Mouse (Mus musculus) cerebellum, adult 2 months (tissue): ENCODE results near the gene Coq4. TPM values are rescaled to one million over a fixed set of nuclear protein-coding genes. Genes with fewer than 3 reads are reported as not detected.
A peak's percentile ranks its signal among the peaks of the same experiment; 100 is the strongest.
"Not testable (repeated sequence)": the region's sequence is repeated elsewhere in the genome, so short reads cannot be mapped to it uniquely, and the experiment has no call there.

Experiments used
- DNase-seq, 2 experiments: peaks; one replicate each; pipeline ENCODE4 v3.0.0; 2021
- H3K27ac ChIP-seq: fragments of 200-500 bp; 2 replicates; pipeline ENCODE4 v1.5.1; 2012; ENCODE audit warnings: low read length, control low read depth, inconsistent platforms; ENCODE audit not compliant: insufficient read depth
- H3K27me3 ChIP-seq: fragments of 200-500 bp; 2 replicates; pipeline ENCODE4 v1.6.1; 2012; ENCODE audit warnings: inconsistent platforms, mild to moderate bottlenecking, low read length, moderate library complexity; ENCODE audit not compliant: control insufficient read depth, insufficient read depth
- H3K4me1 ChIP-seq: fragments of 200-500 bp; 2 replicates; pipeline ENCODE4 v1.6.1; 2011; ENCODE audit warnings: low read length; ENCODE audit not compliant: control insufficient read depth, insufficient read depth
- H3K4me3 ChIP-seq: fragments of 200-500 bp; replicated peaks from 2 replicates; pipeline ENCODE3; 2011; ENCODE audit warnings: mild to moderate bottlenecking, low read depth, low read length, control low read depth; ENCODE audit not compliant: insufficient read depth
- CTCF ChIP-seq: fragments of 200-500 bp; IDR thresholded peaks from 2 replicates; pipeline ENCODE4 v1.5.1; 2011; ENCODE audit warnings: low read depth, mild to moderate bottlenecking, control low read depth, low read length, moderate library complexity, borderline replicate concordance; ENCODE audit not compliant: insufficient read depth
- POLR2A ChIP-seq: fragments of 200-500 bp; IDR thresholded peaks from 2 replicates; pipeline ENCODE4 v1.6.1; 2011; ENCODE audit warnings: low read length, control low read depth, borderline replicate concordance; ENCODE audit not compliant: insufficient read depth
- WGBS: fragments of 180-500 bp; shearing (Covaris S2); methylation state at CpG from one replicate; pipeline ENCODE4 v1.1.7; 2018; 5-methylcytosine and 5-hydroxymethylcytosine counted together
- polyA plus RNA-seq: library from polyadenylated mRNA; depleted of rRNA; stranded (reverse); fragments of >200 nt; gene quantifications from 2 replicates; pipeline ENCODE4 v1.2.3, GENCODE M21; 2012

Gene Coq4
- polyA plus RNA-seq, 1 experiment = 28.2 TPM

DNA sequence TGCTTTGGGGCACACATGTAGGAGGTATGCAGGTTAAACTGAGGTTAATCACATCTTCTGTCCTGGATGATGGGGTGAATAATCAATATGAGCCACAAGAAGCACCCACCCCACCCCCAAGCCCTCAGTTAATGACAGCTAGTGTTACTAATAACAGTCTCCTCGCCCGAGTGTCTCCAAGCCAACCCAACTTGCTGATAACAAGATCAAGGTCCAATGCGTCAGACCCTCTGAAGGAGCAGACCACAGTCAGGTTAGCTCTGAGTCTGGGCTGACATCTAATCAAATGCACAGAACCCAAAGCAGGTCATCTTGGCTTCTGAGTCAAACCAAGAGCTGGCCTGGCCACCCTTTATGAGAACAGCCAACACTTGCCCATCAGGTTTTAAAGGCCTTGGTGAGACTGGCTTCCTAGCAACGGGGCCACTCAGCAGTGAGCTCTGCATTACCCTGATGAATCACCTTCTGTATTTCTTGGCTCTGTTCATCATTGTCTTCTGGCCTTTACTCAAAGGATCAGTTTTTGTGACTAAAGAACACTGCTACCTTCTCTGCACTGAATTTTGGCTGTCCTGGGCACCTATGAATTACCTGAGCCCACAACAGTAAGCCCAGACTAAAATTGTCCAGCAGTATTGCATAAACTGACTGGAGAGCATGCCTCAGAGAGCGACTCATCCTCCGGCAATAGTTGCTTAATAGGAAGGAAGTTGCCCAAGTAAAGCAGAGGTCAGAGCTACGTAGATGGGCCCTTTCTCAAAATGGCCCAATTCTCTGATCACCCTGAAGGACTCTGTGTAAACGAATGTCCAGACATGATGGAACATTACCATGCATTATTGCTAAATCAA is 15.5 kb upstream of the Coq4 start:
- no peak overlapping the region for H3K27ac ChIP-seq
- H3K4me3 ChIP-seq = no peak overlapping the region
- TF ChIP-seq CTCF (no peak), POLR2A (no peak)
- no peaks in the 10 kb centered on the region for H3K27me3 ChIP-seq
- H3K4me1 ChIP-seq = no peaks in the 10 kb centered on the region; the same call in 1 of the 2 replicates
- DNase-seq = no peak
- 80% methylated on average over 8 of the region's 8 CpGs for WGBS

DNA sequence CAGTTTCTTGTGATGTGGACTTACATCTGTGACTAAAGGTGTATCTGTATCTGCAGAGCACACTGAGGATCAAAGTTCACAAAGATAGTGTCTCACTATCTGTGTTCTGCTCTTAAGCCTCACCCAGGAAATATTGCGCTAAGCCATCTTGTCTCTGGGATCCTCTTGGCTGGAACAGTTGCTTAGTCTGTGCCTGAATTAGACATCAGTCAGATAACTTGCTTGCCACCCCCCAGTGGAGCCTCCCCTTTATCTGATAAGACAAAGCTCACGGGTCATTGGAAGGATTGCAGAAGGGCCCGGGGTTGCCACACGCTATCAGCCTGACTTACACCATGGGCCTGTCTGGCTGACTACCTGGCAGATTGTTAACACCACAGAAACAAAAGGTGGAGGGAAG is 14.0 kb upstream of the Coq4 start:
- no peak for DNase-seq
- 91% methylated on average over 4 of the region's 4 CpGs for WGBS
- TF ChIP-seq CTCF (no peak), POLR2A (no peak)
- H3K4me3 ChIP-seq = no peak overlapping the region
- H3K27ac ChIP-seq = no peak overlapping the region
- no peaks in the 10 kb centered on the region for H3K4me1 ChIP-seq
- H3K27me3 ChIP-seq = no peaks in the 10 kb centered on the region

DNA sequence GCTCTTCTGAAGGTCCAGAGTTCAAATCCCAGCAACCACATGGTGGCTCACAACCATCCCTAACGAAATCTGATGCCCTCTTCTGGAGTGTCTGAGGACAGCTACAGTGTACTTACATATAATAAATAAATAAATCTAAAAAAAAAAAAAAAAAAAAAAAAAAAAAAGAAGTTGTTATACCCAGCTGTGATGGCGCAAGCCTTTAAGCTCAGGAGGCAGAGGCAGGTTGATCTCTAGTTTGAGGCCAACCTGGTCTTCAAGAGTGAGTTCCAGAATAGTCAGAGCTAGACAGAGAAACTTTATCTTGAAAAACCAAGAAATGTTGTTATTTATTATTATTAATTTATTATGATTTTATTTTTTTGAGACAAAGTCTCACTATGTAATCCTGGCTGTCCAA is 6.0 kb upstream of the Coq4 start:
- not testable (repeated sequence) for H3K4me1 ChIP-seq, H3K4me3 ChIP-seq, H3K27me3 ChIP-seq, DNase-seq, H3K27ac ChIP-seq
- WGBS = 94% methylated on average over 2 of the region's 2 CpGs

DNA sequence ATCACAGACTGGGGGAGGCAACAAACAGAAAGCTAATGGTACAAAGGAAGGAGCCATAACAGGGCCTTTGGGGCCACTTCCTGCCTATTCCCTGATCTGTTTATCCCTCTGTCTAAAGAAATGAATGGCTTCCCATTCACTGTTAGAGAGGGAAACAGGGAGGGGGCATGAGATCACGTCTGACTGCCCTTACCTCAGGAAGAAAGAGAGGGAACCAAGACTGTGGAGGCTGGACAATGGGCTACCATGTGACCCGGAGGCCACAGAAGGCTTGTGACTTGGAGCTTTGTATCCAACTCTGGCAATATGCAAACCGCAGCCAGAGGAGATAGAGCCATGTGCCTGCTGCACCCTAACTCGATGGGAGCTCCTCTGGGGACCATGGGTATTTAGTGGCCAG is 3.0 kb upstream of the Coq4 start:
- TF ChIP-seq CTCF (no peak), POLR2A (no peak)
- DNase-seq = no peak
- H3K27ac ChIP-seq = no peak overlapping the region
- no peak overlapping the region for H3K4me3 ChIP-seq
- WGBS = 84% methylated on average over 4 of the region's 4 CpGs
- peaks cover 4% of the 10 kb centered on the region; the same call in 1 of the 2 replicates for H3K4me1 ChIP-seq
- H3K27me3 ChIP-seq = no peaks in the 10 kb centered on the region

DNA sequence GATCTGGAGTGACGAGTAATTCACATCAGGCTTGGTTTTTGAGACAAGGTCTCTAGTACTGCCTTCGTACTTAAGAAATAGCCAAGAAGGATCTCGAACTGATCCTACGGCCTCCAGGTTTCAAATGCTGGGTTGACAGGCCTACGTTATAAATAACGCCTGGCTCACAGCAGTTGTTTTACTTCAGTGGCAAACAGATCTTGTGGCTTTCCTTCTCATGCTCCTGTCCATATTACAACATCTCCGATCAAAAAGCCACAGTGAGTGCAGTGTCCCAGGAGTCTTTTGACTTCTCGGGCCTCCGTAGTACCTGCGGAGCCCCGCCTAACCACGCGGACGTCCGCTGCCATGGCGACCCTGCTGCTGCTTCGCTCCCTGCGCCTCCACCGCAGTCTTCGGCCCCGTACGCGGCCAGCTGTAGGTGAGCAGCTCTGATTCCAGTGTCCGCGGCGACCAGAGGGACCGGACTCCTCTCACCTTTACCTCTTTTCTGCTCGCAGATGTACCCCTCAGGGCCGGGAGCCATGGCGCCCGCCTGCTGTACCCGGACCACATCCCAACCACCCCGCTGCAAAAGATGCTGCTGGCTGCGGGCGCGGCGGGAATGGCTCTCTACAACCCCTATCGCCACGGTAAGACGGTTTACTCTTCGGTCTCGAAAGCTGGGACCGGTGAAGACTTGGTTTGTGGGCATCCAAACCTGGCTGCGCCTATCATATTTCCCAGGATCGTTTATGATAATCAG is 816 bp downstream of the Coq4 start, which contains the start of gene Trub2:
Gene Trub2 (minus strand): TSS at position 566 of the 745 bp plus-strand sequence.
- DNase-seq = peak; percentile 89
- H3K27ac ChIP-seq = peak within 1 kb of the TSS; percentile 26; the same call in 1 of the 2 replicates
- peaks cover 4% of the 10 kb centered on the region; the same call in 1 of the 2 replicates for H3K4me1 ChIP-seq
- TF ChIP-seq POLR2A (peak; percentile 60), CTCF (no peak)
- H3K27me3 ChIP-seq = no peaks in the 10 kb centered on the region
- H3K4me3 ChIP-seq = peak within 1 kb of the TSS; percentile 97
- under 1% methylated on average over 45 of the region's 45 CpGs for WGBS

DNA sequence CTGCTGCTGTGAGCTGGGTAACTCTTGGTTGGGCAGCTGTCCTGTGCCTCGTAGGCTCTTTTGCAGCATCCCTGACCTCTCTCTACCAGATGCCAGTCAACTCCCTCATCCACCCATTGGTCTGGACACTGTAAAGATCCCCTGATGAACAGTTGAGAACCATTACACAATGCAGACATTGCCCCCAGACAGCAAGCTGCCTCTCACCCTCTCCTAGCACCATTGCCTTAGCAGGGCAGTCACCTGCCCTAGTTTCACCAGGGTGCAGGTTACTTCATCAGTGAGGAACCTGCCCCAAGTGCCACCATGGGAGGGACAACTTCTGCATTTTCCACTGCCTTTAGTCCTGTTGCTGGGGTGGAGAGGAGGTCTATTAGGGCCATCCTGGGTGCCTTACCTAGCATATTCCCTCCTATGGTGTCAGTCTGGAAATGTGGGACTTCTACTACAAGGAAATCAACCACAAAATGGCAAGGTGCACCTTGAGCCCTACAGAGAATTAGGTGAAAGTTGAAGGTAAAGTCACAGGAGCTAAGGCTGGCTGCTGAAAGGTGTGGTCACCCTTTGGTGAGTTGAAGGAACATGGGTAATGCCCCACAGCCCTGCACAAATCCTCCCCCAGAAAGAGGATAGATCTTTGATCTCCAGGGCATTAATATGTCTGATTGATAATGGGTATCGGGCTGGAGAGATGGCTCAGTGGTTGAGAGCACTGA is 5.6 kb downstream of the Coq4 start:
- H3K4me1 ChIP-seq = no peaks in the 10 kb centered on the region
- H3K27me3 ChIP-seq = no peaks in the 10 kb centered on the region
- no peak for TF ChIP-seq POLR2A
- TF ChIP-seq CTCF = no peak
- no peak overlapping the region for H3K4me3 ChIP-seq
- 89% methylated on average over 2 of the region's 2 CpGs for WGBS
- no peak for DNase-seq
- H3K27ac ChIP-seq = no peak overlapping the region

DNA sequence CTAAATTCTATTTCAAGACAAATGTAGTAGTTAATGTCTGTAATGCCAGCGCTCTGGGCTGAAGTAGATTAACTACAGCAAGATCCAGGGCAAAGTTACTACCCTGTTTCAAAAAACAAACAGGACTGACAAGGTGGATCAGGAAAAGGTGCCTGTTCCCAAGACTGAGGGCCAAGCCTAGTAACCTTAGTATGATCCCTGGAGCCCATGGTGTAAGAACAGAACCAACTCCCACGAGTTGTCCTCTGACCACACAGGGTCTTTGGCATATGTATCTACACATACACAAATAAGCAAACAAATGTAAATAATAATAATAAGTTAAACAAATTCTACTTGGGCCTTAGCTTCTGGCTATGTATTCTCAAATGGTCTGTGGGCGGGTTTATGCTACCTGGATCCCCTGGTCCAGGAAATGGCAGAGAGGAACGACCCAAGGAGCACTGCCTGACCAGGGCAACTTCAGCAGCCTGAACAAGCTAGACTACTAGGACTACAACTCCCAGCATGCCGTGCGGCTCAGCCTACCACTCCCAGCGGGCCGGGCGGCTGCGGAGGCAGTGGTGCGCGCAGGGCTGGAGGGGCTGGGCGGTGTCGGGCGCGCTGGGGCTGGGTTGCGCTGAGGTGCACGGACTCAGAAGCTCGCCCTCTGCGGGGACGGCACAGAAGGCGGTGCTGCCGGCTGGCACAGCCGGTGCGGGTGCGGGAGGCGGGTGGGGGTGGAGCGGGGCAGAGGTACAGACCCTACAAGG is 15.0 kb downstream of the Coq4 start, which contains the start of gene Slc27a4:
Gene Slc27a4 (plus strand): TSS at position 560 of the 752 bp plus-strand sequence.
- no peaks in the 10 kb centered on the region for H3K27me3 ChIP-seq
- TF ChIP-seq POLR2A = peak; percentile 89
- no peak for TF ChIP-seq CTCF
- DNase-seq = peak; percentile 96 to 97
- H3K4me1 ChIP-seq = no peaks in the 10 kb centered on the region; the same call in 1 of the 2 replicates
- peak within 1 kb of the TSS; percentile 75 for H3K4me3 ChIP-seq
- H3K27ac ChIP-seq = peak within 1 kb of the TSS; percentile 73
- 4% methylated on average over 27 of the region's 28 CpGs for WGBS
